Mouse (Mus musculus): Measurements from ENCODE around the gene Mgst1.

DNA sequence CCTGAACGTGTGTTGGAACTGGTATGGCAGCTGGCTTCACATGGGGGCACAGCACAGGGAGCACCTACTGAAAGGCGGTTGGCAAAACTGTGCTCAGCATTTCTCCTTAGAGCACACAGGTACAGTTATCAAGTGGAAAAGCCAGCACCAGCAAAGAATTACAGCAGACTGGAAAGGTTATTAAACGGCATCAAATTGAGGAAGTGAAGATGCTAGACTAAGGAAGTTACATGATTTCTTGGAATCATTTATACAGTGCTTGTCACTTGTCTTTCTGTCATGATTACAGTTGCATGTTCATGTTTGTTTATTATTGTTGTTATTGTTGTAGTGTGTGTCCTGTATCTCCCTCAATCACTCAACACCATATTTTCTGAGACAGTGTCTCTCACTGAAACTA is 45.1 kb upstream of the Mgst1 start:
- TF ChIP-seq POLR2A (IDR thresholded peaks at IDR 0.05; ENCODE audit: borderline replicate concordance, extremely low read depth, insufficient read depth, insufficient read length, poor library complexity, severe bottlenecking) (no peak), CTCF (IDR thresholded peaks at IDR 0.05; ENCODE audit: borderline replicate concordance, extremely low read depth, insufficient read depth, insufficient read length) (no peak)
